Mouse (Mus musculus): ENCODE data around the gene Sept10.
A peak's percentile ranks its signal among the peaks of the same experiment; 100 is the strongest.
"Not testable (repeated sequence)": the region's sequence is repeated elsewhere in the genome, so short reads cannot be mapped to it uniquely, and the experiment has no call there.

Gene Sept10

DNA sequence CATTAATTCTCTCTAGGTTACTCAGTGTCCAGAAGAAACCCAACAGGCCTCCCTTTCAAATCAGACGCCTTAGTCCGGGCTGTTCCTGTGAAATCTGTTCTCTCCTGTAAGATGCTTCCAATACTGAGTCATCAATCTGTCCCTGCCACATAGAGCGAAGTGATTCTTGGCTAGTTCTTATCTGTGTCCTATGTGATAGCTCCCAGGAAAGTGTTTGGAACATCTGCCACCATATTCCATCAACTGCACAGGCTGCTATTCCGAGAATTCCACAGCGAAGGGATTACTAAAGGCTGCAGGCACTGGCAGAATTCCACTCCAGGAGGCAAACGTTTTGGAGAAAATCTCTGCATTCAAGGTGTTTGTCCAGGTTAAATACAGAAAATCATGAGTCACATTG lies 94.0 kb downstream of the Sept10 start:
- no peak for DNase-seq (ENCODE audit: low read depth, low spot score)

DNA sequence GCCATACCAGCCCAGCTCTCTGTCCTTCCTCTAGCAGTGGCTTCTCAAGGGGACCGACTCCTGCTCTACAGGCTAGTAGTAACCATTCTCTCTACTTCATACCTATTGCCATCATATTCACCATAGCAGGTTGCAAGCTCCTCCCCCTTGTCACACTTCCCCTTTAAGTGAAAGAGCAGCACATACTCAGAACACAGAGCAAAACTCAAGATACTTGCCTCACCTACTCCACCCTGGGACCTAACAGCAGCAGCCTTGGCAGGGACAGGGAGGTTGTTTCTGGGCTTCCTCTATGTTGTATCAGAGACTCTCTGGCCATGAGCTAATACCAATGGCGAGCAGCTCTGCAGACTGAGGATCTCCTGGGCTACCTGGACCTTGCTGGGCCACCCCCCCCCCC lies 96.2 kb downstream of the Sept10 start:
- no peak for DNase-seq (ENCODE audit: low read depth, low spot score)

DNA sequence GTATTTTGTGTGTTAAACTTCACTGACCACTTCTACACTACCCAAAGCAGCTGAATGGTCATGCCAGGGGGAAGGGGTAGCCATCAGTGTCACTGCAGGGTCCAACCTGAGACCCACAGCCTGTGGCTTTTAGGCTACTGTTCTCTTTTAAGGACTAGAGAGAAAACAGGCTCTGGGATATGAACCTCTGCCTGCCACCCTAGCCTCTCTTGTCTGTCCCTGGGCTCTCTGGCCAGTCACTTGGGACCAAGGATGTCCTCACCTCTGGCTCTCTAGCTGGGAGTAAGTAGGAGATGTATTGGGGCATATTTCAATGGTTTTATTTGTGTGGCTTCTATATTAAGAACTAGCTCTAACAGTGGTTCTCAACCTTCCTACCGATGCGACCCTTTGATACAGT lies 101.8 kb downstream of the Sept10 start:
- DNase-seq (ENCODE audit: low read depth, low spot score) = no peak

DNA sequence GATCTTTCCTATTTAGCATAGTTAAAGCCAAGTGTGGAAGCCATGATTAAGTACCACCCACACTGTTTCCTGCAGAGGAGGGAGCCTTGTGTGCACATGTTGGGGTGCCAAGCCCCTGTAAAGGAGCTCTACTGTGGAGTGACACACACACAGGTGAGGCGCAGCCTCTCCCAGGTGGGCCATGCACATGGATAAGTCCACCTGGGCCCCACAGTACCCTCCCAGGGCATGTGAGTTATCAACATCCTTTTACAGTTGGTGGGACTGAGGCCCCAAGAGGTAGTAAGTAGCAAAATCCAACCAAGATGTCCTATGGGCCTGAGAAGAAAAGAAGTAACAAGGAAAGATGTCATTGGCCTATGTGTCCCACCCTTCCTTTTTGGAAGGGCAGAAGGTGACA lies 102.6 kb downstream of the Sept10 start:
- no peak for DNase-seq (ENCODE audit: low read depth, low spot score)

DNA sequence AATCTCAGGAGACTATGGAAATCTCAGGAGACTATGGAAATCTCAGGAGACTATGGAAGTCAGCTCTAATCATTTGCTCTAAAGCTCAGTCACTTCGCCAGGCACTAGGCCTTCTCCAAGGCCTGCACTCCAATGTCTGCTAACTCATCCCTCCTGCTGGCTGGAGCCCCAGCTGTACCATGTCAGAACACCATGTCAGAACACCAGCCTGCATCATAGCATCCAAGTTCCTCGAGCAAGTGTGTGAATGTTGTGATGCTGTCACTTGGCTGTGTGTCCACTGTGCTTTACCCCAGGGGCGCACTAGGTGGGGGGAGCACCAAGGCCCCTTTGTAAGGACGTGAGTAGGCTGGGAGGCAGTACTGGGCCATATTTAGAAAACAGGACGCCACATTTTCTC lies 104.1 kb downstream of the Sept10 start:
- DNase-seq (ENCODE audit: low read depth, low spot score) = no peak

DNA sequence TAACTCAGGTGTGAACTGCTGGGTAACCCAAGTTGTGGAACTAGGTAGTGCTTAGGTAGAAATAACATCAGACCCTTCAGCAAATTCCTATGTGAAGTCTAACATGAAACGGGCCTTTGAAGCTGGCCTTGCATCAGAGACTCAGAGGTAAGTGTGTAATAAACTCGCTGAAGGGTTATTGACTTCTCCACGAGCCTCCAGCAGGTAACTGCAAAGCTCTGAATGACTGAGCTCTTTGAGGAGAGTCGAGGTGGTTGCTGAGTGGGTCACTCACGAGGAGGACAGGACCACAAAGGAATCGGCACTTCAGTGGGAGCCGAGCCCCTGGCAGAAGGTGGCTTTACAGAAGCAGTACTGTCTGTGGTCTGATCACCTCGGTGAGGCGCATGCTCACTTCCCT lies 105.3 kb downstream of the Sept10 start:
- DNase-seq (ENCODE audit: low read depth, low spot score) = no peak

DNA sequence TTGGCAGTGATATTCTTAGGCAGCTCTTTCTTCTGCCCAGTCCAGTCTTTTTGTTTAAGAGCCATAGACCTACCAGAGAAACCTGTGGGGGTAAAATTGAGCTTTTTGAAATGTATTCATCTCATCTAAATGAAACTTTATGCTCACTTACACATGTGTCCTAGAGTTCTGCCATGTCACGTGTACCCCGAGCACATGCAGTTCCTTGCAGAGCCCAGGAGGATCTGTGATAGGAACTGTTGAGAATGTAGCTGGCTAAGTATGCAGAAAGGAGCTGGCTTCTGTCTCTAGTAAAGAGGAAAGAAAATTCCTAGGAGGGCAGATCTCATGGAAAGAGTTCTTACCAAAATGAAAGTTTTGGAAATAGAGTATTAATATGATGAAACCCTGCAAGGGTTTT lies 106.0 kb downstream of the Sept10 start:
- no peak for DNase-seq (ENCODE audit: low read depth, low spot score)

DNA sequence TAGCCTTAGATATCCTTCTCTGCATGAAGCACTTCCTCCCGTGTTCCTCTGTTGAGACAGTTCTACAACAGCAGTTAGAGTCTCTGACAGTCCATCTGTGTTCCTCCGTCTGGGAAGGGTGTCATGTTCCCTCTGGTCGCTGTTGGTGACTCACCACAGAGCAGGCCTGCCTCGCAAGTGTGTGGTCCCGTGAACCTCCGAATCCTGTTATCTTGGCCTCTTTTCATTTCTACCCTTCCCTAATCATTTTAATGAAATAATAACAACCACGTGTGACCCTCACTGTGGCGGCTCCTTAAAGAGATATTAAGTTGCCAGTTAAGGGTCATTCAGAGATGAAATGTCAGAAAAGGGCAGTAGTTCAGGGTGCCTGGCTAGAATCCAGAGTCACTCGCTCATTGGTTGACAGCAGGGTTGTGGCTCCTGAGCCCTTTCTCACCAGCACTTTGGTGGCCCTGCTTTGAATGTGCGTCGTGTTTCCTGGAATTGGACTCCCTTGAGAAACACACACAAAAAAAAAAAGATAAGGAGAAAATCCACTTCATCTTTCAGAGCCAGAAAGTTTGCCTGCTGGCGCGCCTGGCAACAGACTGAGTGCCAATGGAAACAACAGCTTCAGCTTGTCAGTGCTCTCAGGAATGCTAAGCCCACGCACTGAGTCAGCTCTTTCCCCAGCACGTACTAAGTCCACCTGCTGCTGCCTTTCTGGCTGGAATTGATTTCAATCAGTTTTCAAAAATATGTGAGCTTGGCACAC lies 106.9 kb downstream of the Sept10 start:
- DNase-seq (ENCODE audit: low read depth, low spot score) = peak; percentile 27

DNA sequence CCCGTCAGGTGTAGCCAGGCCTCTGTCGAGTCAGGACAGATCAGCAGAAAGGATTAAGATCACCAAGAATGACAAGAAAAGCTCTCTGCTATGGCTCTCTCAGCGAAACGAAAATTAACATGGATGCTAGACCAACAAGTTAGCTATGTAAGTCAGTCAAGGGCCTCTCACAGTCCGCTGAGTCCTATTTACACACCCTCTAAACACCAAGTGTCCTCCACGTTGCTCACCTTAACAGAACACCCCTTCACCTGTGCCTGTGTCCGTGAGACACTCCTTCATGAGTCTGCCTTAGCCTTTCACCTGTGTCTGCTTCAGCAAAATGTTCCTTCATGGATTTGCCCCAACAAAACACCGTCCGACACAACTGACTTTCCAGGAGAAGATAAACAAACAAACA lies 108.3 kb downstream of the Sept10 start:
- DNase-seq (ENCODE audit: low read depth, low spot score) = no peak

DNA sequence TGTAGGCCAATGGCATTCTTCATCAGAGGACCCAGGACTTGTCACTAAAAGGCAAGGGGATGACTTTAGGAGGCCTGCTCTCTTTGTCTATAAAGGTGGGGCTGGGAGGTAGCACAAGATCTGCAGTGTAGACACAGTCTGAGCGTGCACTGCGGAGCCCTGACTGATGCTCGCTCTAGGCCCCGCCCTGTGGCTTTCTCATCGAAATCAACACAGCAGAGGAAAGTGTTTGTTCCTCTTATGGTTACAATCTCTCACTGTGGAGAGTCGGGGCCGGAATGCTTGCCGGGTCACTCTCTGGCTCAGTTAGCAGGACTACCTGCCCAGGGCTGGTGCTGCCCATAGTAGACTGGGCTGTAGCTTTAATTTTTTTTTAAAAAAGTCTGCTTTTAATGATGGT lies 108.9 kb downstream of the Sept10 start:
- DNase-seq (ENCODE audit: low read depth, low spot score) = no peak

DNA sequence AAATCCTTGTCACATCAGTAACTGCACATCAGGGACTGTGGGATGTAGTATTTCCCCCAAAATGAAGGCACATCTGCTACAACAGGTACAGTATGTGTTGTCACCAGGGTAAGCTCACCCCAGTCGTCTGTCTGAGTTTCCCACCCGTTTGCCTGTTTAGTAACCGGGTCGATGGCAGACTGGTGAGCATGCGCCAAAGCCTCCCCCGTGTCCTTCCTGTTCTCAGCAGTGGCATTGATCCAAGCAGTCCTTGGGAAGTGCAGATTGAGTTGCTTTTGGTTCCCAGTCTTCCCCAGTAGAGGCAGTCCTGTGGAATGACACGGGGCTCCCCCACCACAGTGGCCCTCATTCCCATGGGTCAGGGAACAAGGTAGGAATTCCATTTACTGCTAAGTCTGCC lies 111.3 kb downstream of the Sept10 start:
- no peak for DNase-seq (ENCODE audit: low read depth, low spot score)

DNA sequence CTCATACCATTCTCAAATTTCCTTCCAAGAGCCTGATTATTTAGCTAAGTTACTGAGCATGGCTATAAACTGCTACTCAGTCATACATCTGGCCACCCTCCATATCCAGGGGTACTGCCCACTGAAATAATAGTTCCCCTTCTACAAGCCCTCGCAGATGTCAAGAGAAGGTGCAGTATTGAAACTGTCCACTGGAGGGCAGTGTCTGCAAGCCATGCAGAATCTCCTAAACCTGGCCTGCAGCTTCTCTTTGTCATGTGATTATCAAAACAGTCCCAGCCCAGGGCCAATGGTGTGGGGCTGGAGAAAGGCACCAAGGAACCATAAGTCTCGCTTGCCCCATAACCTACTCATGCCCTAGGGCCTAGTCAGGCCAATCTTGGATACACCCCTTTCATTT lies 112.6 kb downstream of the Sept10 start:
- peak; percentile 79 for DNase-seq (ENCODE audit: low read depth, low spot score)

DNA sequence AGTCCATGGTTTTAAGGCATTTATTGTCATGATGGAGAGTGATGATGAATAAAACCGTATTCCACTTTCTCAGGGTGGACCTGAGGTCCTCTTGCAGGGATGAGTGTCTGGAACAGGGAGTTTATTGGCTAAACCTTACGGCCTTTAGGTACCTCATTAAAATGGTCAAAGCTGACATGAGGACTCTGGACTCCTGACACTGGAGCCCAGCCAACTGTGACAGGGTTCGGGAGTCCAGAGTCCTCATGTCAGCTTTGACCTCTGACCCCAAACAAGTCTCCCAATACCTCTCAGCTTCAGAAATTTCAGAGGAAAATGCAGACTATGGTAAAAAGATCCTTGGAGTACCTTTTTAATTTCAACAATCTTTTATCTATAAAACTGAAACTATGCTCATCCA lies 115.0 kb downstream of the Sept10 start:
- no peak for DNase-seq (ENCODE audit: low read depth, low spot score)

DNA sequence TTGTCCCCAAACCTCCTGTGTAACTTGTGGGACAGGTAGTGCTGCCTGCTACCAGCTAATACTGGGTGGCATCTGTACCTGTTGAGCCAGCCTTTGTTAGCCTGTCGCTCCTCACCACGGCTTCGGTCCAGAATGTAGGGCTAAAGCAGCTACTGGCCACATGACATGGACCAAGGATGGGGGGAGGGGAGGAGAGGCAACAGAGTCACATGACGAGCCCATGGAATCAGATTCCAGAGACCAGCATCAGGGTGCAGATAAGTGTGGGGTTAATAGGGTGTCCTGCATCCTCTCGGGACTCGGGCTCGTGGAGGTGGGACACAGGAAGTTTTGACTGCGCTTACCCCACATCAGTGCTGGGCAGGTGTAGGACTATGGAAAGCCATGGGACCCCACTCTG lies 115.8 kb downstream of the Sept10 start:
- no peak for DNase-seq (ENCODE audit: low read depth, low spot score)

DNA sequence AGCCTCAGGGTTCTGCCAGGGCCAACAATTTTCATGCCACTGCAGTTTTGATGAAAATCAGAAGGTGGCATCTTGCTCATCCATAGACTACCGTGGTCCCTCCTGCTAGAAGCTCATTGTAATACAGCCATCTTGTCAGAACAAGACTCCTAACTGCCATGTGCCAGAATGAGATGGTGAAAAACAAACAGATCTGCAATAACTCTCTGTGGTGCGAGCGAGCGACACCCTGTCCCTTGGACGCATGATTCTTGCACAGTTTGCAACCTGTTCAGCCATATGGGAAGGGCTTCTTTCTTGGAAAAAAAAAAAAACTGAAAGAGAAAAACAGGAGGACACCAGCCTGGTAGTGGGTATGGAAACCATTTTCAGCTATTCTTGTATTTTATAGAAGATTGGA lies 117.0 kb downstream of the Sept10 start:
- DNase-seq (ENCODE audit: low read depth, low spot score) = no peak

DNA sequence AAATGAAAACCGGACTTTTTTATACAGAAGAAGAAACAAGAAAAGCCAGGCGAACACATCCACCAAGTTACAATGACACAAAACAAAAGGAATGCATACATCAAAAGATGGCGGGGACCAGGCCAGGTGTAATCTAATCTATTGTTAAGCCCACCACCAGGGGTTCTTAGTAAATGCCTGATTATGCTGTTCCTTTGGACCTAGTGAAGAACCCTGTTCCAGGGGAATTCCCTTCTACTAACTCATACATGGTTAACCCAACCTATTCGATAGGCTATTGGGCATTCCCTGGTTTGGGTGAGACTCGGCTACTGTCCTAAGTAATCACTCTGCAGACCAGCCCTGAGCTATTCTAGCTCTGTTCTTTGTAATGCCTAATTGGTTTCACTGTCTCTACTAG lies 118.6 kb downstream of the Sept10 start:
- not testable (repeated sequence) for DNase-seq (ENCODE audit: low read depth, low spot score)

DNA sequence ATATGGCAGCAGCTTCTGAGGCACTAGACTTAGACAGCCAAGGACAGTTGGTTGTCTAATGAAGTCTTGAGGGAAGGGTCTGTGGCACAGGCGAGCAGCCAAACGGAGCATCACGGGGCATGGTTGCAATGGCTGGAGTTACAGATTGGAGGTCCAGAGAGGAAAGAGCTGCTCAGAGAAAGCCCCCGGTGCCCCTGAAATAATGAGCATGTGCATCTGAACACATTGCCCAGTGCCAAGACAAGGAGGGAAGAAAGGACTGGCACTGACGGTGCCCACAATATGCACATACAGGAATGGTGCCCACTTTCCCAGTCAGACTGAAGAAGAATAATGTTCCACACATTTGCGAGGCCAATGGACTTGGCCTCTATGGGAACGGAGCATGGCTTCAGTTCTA lies 129.7 kb downstream of the Sept10 start:
- DNase-seq (ENCODE audit: low read depth, low spot score) = no peak

Measured in forelimb bud, embryonic 11.5 days (tissue).